Mouse (Mus musculus) cerebellum, postnatal 10 days (tissue): ENCODE data around the gene Zfp629.
A peak's percentile ranks its signal among the peaks of the same experiment; 100 is the strongest.

Source experiments
- DNase-seq, 2 experiments: peaks; one replicate each; pipeline ENCODE4 v3.0.0; 2021; ENCODE audit warnings: mixed read lengths in 2 of 2

The Zfp629 gene

GRCm38 (mm10) chr7:127614091-127614490 lies 1.5 kb downstream of the Zfp629 start:
- DNase-seq: peak in 1 of 2 experiments; percentile 16

- peak in 1 of 2 experiments; percentile 3 for DNase-seq
Measured at GRCm38 (mm10) chr7:127613501-127613900, 2.1 kb downstream of the Zfp629 start.

GRCm38 (mm10) chr7:127611561-127611960 lies 4.0 kb downstream of the Zfp629 start:
- peak in 1 of 2 experiments; percentile 2 for DNase-seq

- DNase-seq: peak in 1 of 2 experiments; percentile 1
Measured at GRCm38 (mm10) chr7:127611011-127611410, 4.6 kb downstream of the Zfp629 start.

- DNase-seq: peak in 1 of 2 experiments; percentile 1
Measured at GRCm38 (mm10) chr7:127607150-127607549, 8.4 kb downstream of the Zfp629 start.

- DNase-seq: no peak
Measured at GRCm38 (mm10) chr7:127604256-127604655, 11.3 kb downstream of the Zfp629 start.

GRCm38 (mm10) chr7:127602903-127603302 lies 12.7 kb downstream of the Zfp629 start:
- DNase-seq: no peak

- DNase-seq: no peak
Measured at GRCm38 (mm10) chr7:127601735-127602134, 13.9 kb downstream of the Zfp629 start.

- no peak for DNase-seq
Measured at GRCm38 (mm10) chr7:127600612-127601011, 15.0 kb downstream of the Zfp629 start.

- no peak for DNase-seq
Measured at GRCm38 (mm10) chr7:127596747-127597146, 18.9 kb downstream of the Zfp629 start.

GRCm38 (mm10) chr7:127592575-127592974 lies 23.0 kb downstream of the Zfp629 start:
- no peak for DNase-seq

- peak in 1 of 2 experiments; percentile 21 for DNase-seq
Measured at GRCm38 (mm10) chr7:127591108-127591507, 24.5 kb downstream of the Zfp629 start.

GRCm38 (mm10) chr7:127589637-127590036 lies 26.0 kb downstream of the Zfp629 start:
- no peak for DNase-seq

GRCm38 (mm10) chr7:127588901-127589300 lies 26.7 kb downstream of the Zfp629 start:
- DNase-seq: no peak

- DNase-seq: peak; percentile 93 to 96
Measured at GRCm38 (mm10) chr7:127588011-127588871, 27.4 kb downstream of the Zfp629 start, which contains the start of the genes Ccdc189 and Rnf40. Gene Ccdc189, minus strand, starts transcription at chr7:127588595. Gene Rnf40, plus strand, starts transcription at chr7:127588767.

- DNase-seq: no peak
Measured at GRCm38 (mm10) chr7:127587196-127587595, 28.4 kb downstream of the Zfp629 start.

GRCm38 (mm10) chr7:127586149-127586548 lies 29.4 kb downstream of the Zfp629 start:
- no peak for DNase-seq

- no peak for DNase-seq
Measured at GRCm38 (mm10) chr7:127585031-127585430, 30.6 kb downstream of the Zfp629 start.

GRCm38 (mm10) chr7:127583260-127583659 lies 32.3 kb downstream of the Zfp629 start:
- no peak for DNase-seq

- DNase-seq: no peak
Measured at GRCm38 (mm10) chr7:127574115-127574514, 41.5 kb downstream of the Zfp629 start.

- peak in 1 of 2 experiments; percentile 65 for DNase-seq
Measured at GRCm38 (mm10) chr7:127573503-127574008, 42.0 kb downstream of the Zfp629 start.

- DNase-seq: peak; percentile 93 to 94
Measured at GRCm38 (mm10) chr7:127572895-127573471, 42.6 kb downstream of the Zfp629 start, which contains the start of gene Phkg2. Gene Phkg2, plus strand, starts transcription at chr7:127573340.

GRCm38 (mm10) chr7:127564381-127565150 lies 51.0 kb downstream of the Zfp629 start:
- DNase-seq: peak; percentile 97
